Mouse (Mus musculus) lung, postnatal 0 days (tissue): ENCODE data around the gene 6030468B19Rik.

Experiments used
- CTCF ChIP-seq: IDR thresholded peaks from 2 replicates; pipeline ENCODE4 v1.5.1; 2016; ENCODE audit warnings: antibody characterized with exemption, mild to moderate bottlenecking
- EP300 ChIP-seq: IDR thresholded peaks from 2 replicates; pipeline ENCODE4 v1.6.1; 2016; ENCODE audit warnings: antibody characterized with exemption, mild to moderate bottlenecking, control low read depth

DNA sequence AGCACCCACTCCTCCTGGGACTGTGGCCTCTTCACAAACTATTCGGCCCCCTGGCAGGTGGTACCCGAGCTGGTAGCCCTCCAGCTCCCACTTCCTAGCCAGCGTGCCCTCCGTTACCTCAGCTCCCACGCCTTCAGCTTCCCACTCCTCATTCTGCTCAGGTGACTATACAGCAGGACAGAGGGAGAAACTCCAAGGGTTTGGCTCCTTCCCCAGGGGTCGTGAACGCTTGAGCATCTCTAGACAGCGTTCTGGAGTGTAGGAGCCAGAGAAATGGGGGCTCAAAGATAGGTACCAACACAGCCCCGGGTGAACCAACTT is 6.1 kb upstream of the 6030468B19Rik start:
- TF ChIP-seq CTCF, result no peak
- TF ChIP-seq EP300, result no peak
